In the genomic region with DNA sequence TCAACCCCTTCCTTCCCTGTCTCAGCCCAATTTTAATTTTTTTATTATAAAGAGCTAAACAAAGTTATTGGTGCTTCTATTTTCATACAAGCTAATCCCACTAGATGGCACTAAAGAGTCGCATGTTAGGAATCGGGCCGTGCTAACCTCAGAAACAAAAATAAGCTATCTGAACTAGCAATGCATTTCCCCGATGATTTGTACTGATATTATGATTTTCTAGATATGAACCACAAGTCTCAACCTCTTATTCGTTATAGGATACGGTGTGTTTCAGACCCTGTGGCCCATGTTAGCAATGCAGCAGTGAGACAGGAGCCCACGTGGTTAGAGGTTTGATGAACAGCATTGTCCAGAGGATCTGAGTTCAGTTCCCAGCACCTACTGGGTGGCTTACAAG, we compare ENCODE assay signal across 9 mouse cellular contexts. TPM values are rescaled to one million over a fixed set of nuclear protein-coding genes. Genes with fewer than 3 reads are reported as not detected.
DNase-seq lines count a peak whose midpoint lies in the region; ATAC-seq and TF ChIP-seq lines count a peak whose summit lies in the region.
"Had no signal": no experiment of that assay in that cellular context is flagged by ENCODE, and none has a peak within 500 bp of the region (broad histone marks: within the 10 kb centered on the region; RNA-seq: fewer than 3 reads in every experiment).

No protein-coding gene starts in this region.

- H3K9ac ChIP-seq in intestine, postnatal 0 days (ENCODE audit: low read depth, low read length), result no peak overlapping the region
- no peak overlapping the region for H3K9ac ChIP-seq in intestine, embryonic 15.5 days
- no peak overlapping the region for H3K9ac ChIP-seq in intestine, embryonic 16.5 days (ENCODE audit: low read depth, low read length)
- H3K9ac ChIP-seq: liver, embryonic 13.5 days had no signal

- no peaks in the 10 kb centered on the region for H3K36me3 ChIP-seq in intestine, postnatal 0 days (ENCODE audit: control insufficient read depth, insufficient read depth)
- no peaks in the 10 kb centered on the region for H3K36me3 ChIP-seq in intestine, embryonic 15.5 days
- H3K36me3 ChIP-seq in intestine, embryonic 16.5 days (ENCODE audit: control insufficient read depth, insufficient read depth, low read length), result no peaks in the 10 kb centered on the region
- H3K36me3 ChIP-seq: liver, embryonic 13.5 days had no signal

- no peaks in the 10 kb centered on the region for H3K27me3 ChIP-seq in intestine, postnatal 0 days (replicated peaks; ENCODE audit: control insufficient read depth, insufficient read depth, low read length)
- H3K27me3 ChIP-seq in intestine, embryonic 15.5 days (replicated peaks), result no peaks in the 10 kb centered on the region
- H3K27me3 ChIP-seq in intestine, embryonic 16.5 days (replicated peaks; ENCODE audit: control insufficient read depth, insufficient read depth, low read length), result no peaks in the 10 kb centered on the region
- H3K27me3 ChIP-seq: liver, embryonic 13.5 days had no signal

- TF ChIP-seq CTCF in intestine, postnatal 0 days (IDR thresholded peaks at IDR 0.05; ENCODE audit: low read depth), result peak; percentile 78

- intact Hi-C loops in heart, postnatal 10 days (cut with DNase I), result loop anchor here (2.0 to 5.0 kb wide), 2 partner anchors 52 to 380 kb away; partner anchors contain the start of gene Ttf2

- H3K4me1 ChIP-seq in intestine, postnatal 0 days (replicated peaks; ENCODE audit: control insufficient read depth, insufficient read depth, low read length), result no peaks in the 10 kb centered on the region
- H3K4me1 ChIP-seq in intestine, embryonic 15.5 days (replicated peaks), result no peaks in the 10 kb centered on the region
- peaks cover 4% of the 10 kb centered on the region; the same call in 1 of the 2 replicates for H3K4me1 ChIP-seq in intestine, embryonic 16.5 days (ENCODE audit: control insufficient read depth, insufficient read depth, low read length)

- H3K4me3 ChIP-seq in intestine, postnatal 0 days (ENCODE audit: low read depth, low read length), result no peak overlapping the region
- no peak overlapping the region for H3K4me3 ChIP-seq in intestine, embryonic 15.5 days (replicated peaks)
- H3K4me3 ChIP-seq in intestine, embryonic 16.5 days (ENCODE audit: low read length), result no peak overlapping the region
- H3K4me3 ChIP-seq: liver, embryonic 13.5 days had no signal

- H3K4me2 ChIP-seq in intestine, postnatal 0 days (replicated peaks; ENCODE audit: low read depth), result no peak overlapping the region
- no peak overlapping the region for H3K4me2 ChIP-seq in intestine, embryonic 15.5 days (replicated peaks)
- no peak overlapping the region for H3K4me2 ChIP-seq in intestine, embryonic 16.5 days (ENCODE audit: low read depth, low read length)
- H3K4me2 ChIP-seq: liver, embryonic 13.5 days had no signal

- DNase-seq in CD4-positive helper T cell, adult 2 months (ENCODE audit: low read depth, low spot score), result peak; percentile 64
- DNase-seq in Muller cell, postnatal 12 days (ENCODE audit: inconsistent ontology term), result peak; percentile 16
- peak; percentile 32 to 59 for DNase-seq in heart, postnatal 10 days
- DNase-seq in natural killer cell, adult 2 months (ENCODE audit: low spot score in 2 of 2), result peak; percentile 16 to 33
- DNase-seq in ovary, adult 18-20 months (ENCODE audit: low spot score), result no peak
- DNase-seq: liver, embryonic 13.5 days had no signal

- WGBS in intestine, postnatal 0 days, result 12% methylated on average over 7 of the region's 7 CpGs
- WGBS in intestine, embryonic 15.5 days, result 15% methylated on average over 7 of the region's 7 CpGs
- 16% methylated on average over 7 of the region's 7 CpGs for WGBS in intestine, embryonic 16.5 days

- ATAC-seq in intestine, postnatal 0 days, result no peak
- ATAC-seq in intestine, embryonic 15.5 days, result no peak
- no peak for ATAC-seq in intestine, embryonic 16.5 days

- no peaks in the 10 kb centered on the region for H3K9me3 ChIP-seq in intestine, postnatal 0 days (ENCODE audit: control insufficient read depth)
- H3K9me3 ChIP-seq in intestine, embryonic 15.5 days, result no peaks in the 10 kb centered on the region
- H3K9me3 ChIP-seq in intestine, embryonic 16.5 days (ENCODE audit: control insufficient read depth, low read length), result no peaks in the 10 kb centered on the region
- H3K9me3 ChIP-seq: liver, embryonic 13.5 days had no signal

- no peak overlapping the region for H3K27ac ChIP-seq in intestine, postnatal 0 days (ENCODE audit: low read depth, low read length)
- no peak overlapping the region for H3K27ac ChIP-seq in intestine, embryonic 15.5 days
- no peak overlapping the region for H3K27ac ChIP-seq in intestine, embryonic 16.5 days (ENCODE audit: low read length)
- H3K27ac ChIP-seq: liver, embryonic 13.5 days had no signal

RNA-seq across cellular contexts. Expression of gene Trim45, which starts 5.2 kb away (rescaled TPM):
- polyA plus RNA-seq in intestine, postnatal 0 days (2015; fragmentation: Nextera tagmentation; extraction: Ambion mirVana), result 1.6 TPM in 2 replicates
- polyA plus RNA-seq in intestine, embryonic 15.5 days (2015; fragmentation: Nextera tagmentation; extraction: Ambion mirVana), result 3.8 and 5.0 TPM in 2 replicates
- total RNA-seq in heart, postnatal 10 days (2021), result 10 to 100 TPM; 10.7 to 11.1 TPM
- 4.3 and 4.4 TPM in 2 replicates for polyA plus RNA-seq in intestine, embryonic 16.5 days (2015; fragmentation: Nextera tagmentation; extraction: Ambion mirVana)

RNA-seq across cellular contexts. Expression of gene Ttf2, which starts 52.6 kb away (rescaled TPM):
- polyA plus RNA-seq in intestine, postnatal 0 days (2015; fragmentation: Nextera tagmentation; extraction: Ambion mirVana), result 2.7 and 3.4 TPM in 2 replicates
- 12.6 and 13.1 TPM in 2 replicates for polyA plus RNA-seq in intestine, embryonic 15.5 days (2015; fragmentation: Nextera tagmentation; extraction: Ambion mirVana)
- 1 to 10 TPM; 5.7 to 6.0 TPM for total RNA-seq in heart, postnatal 10 days (2021)
- polyA plus RNA-seq in intestine, embryonic 16.5 days (2015; fragmentation: Nextera tagmentation; extraction: Ambion mirVana), result 8.9 and 10.5 TPM in 2 replicates
